Mouse (Mus musculus): ENCODE results near the gene Macrod2.
A peak's percentile ranks its signal among the peaks of the same experiment; 100 is the strongest.

Gene Macrod2

DNA sequence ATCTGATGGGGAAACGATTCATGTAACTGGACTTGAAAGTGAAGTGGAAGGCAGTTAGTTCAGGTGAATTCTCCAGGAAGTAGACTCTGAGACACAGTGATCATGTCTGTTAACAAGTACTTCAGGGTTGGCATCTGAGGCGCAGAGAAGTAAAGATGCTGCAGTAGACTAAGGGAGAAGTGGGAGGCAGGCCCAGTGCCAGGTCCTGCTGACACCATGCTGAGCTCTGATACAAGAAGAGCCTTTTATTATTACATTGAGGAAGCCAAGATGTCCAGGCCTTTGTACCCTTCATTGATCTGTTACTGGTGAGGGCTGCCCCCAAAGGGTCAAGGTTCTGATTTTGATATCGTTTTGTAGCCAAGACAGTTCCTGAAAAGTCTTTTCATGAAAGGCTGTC, 1327.4 kb downstream of the Macrod2 start:
- DNase-seq: peak; percentile 20 to 29

GRCm38 (mm10) chr2:141728998-141729397, 1333.9 kb downstream of the Macrod2 start:
- DNase-seq: no peak

DNA sequence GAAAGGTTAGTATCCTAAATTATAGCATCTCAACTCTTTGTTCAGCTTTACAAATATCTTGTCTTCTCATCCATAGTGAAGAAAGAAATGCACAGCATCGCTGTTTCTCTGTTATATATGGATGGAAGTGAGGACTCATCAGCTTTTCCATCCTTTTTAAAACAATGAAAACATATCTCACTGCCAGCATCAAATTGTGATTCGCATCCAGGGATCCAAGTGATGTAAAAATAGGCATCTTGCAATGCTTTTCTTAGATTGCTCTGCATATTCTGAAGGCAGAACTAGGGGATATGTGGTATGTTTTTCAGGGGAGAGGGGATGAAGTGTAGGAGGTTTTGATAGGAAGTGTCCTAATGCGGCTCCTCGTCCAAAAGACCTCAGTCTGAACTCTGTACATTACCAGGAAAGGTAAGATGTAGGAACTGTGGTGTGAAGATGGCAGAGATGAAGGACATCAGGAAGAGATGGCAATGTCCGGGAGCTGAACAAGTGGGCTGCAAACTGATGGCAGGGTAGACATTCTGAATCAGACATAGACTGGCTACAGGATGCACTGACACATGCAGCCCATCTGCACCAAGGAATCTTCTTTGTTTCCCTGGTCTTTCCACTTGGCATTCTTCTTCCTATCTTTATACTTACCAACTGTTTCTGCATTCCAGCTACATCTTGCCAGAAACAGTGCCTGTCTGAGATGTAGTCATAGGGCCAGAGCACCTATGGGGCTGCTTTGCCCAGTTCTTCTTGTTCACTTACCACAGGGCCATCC, 1341.8 kb downstream of the Macrod2 start:
- DNase-seq: no peak

GRCm38 (mm10) chr2:141738702-141739101, 1343.6 kb downstream of the Macrod2 start:
- no peak for DNase-seq

- no peak for DNase-seq
Observed at GRCm38 (mm10) chr2:141740318-141740717, 1345.2 kb downstream of the Macrod2 start.

GRCm38 (mm10) chr2:141800236-141800635, 1405.1 kb downstream of the Macrod2 start:
- DNase-seq: no peak

GRCm38 (mm10) chr2:141800909-141801308, 1405.8 kb downstream of the Macrod2 start:
- no peak for DNase-seq

- peak; percentile 21 to 41 for DNase-seq
Observed at GRCm38 (mm10) chr2:141816266-141816665, 1421.2 kb downstream of the Macrod2 start.

DNA sequence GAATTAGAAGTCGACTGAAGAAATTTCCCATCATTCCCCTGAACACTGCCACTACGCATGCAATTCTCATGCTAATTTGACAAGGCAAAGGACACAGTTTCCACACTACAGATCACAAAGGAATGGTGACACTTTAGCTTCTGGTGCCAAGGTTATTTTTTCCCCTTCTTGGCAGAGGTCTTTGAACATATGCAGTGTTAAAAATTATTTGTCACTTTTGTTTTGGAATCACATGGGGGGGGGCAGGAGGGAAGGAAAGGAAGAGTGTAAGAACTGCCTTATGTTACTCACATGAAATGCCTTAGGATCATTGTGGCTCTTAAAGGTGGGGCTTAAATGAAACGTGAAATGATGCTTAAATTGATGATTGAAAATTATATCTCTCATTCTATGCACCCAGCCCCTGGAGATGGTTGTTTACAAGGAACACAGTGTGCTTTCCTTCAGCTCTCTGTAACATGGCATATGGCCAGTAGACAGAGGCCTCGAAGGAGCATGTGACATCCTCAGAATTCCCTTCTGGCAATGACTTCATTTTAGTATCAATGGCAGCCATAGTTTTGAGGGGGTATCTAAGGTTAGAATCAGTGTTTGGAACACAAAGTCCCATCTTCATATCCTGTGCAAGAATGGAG, 1422.6 kb downstream of the Macrod2 start:
- DNase-seq: peak; percentile 32 to 63

- DNase-seq: peak; percentile 90 to 92
Observed at GRCm38 (mm10) chr2:141820795-141821194, 1425.7 kb downstream of the Macrod2 start.

- no peak for DNase-seq
Observed at GRCm38 (mm10) chr2:141825606-141826495, 1430.7 kb downstream of the Macrod2 start.

GRCm38 (mm10) chr2:141830496-141830895, 1435.4 kb downstream of the Macrod2 start:
- no peak for DNase-seq

DNA sequence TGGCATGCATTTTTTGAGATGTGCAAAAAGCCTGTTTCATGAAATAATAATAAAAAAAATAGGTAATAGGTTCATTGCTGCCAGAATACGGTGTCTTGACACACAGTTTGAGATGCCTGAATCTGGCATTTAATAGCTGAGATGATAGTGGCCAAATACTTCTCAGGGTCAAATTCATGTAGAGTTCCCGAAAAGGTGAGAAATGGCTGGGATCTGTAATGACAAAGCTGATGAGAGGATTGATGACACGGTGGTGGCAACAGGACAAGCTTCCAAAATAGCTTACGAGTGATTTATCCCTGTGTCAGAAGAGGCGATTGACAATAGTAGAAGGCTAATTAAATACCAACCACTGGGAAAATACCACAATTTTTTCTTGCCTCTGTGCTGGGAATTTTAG, 1436.4 kb downstream of the Macrod2 start:
- DNase-seq: no peak

DNA sequence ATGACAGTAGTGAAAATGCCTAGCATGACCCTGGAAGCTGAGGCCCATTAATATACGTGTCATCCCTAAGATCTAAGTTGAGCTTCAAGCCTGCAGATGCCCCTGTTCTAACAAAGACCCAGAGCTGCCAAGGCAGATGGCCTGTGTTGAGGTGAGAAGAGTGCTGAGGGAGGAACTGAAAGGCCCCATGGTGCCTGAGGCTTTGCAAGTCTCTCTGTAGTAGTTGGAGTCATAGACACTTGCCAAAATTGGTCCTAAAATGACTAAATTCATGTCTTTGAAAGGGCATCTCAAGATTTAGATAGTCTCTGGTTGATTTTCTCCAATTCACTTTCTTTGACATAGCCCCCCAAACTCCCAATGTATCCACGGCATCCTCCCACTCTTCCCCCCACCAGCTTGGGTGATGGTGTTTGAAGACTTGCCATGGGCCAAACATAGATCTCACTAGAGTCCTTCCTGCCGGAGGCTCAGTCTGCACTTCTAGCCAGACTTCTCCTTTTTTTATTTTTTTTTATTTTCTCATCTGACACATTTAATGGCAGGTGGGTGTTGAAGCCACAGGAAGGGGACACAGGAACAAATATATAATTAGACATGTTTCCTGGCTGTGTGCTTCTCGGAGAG, 1439.2 kb downstream of the Macrod2 start:
- DNase-seq: peak; percentile 59 to 69

- peak; percentile 63 to 75 for DNase-seq
Observed at GRCm38 (mm10) chr2:141844408-141845175, 1449.5 kb downstream of the Macrod2 start.

DNA sequence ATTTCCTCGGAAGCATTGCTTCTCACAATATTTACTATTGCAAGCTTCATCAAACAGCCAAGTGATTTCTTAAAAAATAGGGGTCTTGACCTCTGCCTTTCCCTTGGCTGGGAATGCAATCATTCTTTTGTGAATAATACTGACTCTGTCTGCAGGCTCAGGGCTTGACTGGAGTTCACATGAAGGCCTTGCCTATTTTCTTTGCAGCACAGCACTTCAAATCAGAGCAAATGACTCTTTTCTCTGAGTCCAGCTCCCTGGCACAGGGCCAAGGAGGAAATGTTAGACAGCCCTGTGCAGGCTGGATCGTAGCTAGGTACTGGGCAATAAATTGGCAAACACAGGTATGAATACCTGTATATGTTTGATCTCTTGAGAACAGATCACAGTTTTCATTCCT, 1464.1 kb downstream of the Macrod2 start:
- DNase-seq: peak in 1 of 2 experiments; percentile 45

- DNase-seq: no peak
Observed at GRCm38 (mm10) chr2:141861679-141862268, 1466.7 kb downstream of the Macrod2 start.

DNA sequence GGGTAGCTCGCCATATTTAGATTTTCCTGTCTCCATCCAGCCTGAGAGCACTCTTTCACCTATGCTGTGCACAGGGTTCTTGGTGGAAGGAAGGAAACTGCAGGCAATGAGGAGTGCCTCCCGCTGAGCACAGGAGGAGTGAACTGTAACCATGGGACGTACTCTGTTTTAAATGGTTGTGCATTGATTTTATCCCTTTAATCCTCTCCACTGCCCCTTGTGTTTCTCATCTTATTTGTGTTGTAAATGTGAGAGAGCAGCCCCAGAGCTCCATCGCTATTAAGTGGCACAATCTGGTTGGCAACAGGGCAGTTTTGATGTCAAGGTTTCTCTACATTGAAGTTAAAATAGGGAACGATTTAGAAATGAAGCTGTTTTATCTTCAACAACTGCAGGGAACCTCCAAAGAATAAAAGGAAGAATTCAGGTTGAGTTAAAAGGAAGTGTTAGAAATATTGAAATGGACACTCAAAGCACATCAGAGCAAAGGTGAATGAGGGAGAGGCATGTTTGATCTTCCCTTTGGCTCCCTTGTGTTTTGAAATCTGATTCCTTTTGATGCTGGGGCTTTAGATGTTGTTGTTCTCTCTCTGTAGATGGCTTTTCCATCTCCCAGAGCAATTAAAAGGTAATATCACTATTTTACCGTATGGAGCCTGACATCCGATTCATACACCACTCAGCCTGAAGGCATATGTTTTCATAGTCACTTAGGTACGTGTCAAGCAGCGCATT, 1467.6 kb downstream of the Macrod2 start:
- no peak for DNase-seq

DNA sequence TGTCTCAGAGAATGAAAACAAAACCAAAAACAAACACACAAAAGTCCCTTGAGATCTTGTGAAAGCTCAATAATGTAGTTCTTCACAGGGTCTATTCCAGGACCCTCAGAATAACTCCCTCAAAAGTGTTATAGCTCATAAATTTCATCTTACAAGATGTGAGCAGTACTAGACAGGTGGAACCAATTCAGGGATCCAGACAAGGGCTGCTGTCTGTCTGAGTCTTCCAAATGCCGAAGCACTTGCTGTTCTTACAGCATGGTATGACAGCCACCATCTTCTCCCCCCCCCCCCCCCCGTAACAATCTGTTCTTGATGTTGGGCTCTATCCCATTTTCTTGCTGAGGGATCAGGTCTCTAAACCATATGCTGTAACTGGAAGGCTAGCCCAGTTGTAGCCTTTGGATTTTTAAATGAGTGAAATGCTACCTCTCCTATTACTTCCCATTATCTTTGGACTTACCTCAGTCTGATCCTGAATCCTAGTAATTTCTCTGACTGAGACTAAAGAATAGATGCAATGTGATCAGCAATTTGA, 1468.6 kb downstream of the Macrod2 start:
- DNase-seq: no peak

DNA sequence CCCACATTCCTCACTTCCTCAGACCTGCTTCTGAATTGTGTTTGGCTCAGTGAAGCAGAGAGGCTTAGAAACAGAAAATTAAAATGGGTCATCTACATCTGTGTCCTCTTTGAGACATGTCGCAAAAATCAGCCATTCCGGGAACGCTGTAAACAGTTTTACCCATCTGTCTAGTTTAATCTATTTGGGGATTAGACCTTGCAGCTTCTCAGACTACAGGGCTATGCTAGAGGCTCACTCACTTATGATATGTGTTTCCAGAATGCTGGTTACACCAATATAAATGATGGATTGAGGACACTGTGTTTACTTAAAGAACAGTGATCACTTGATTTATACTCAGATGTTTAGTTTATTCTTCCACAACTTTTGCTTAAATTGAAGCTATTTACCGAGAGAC, 1475.8 kb downstream of the Macrod2 start:
- no peak for DNase-seq
